Mouse (Mus musculus): ENCODE measurements around the gene Hoxc11.

GRCm38 (mm10) chr15:103005797-103006196 is 51.6 kb downstream of the Hoxc11 start:
- TF ChIP-seq CTCF (IDR thresholded peaks at IDR 0.05; ENCODE audit: insufficient read depth, low read length): no peak
- no peak for TF ChIP-seq POLR2A (IDR thresholded peaks at IDR 0.05; ENCODE audit: borderline replicate concordance, extremely low read depth, low read depth, low read length)
